Mouse (Mus musculus) cerebellum, adult 2 months (tissue): ENCODE measurements at regions not wholly inside any gene's neighbourhood (a gene's known extent, or its start where the extent isn't known, plus 50 kb on each side); places are given as distances from the start of the nearest gene placed in this dataset.
A peak's percentile ranks its signal among the peaks of the same experiment; 100 is the strongest.

Experiments used
- DNase-seq, 2 experiments: peaks; one replicate each; pipeline ENCODE4 v3.0.0; 2021
- H3K27ac ChIP-seq: fragments of 200-500 bp; 2 replicates; pipeline ENCODE4 v1.5.1; 2012; ENCODE audit warnings: low read length, control low read depth, inconsistent platforms; ENCODE audit not compliant: insufficient read depth
- H3K27me3 ChIP-seq: fragments of 200-500 bp; 2 replicates; pipeline ENCODE4 v1.6.1; 2012; ENCODE audit warnings: inconsistent platforms, mild to moderate bottlenecking, low read length, moderate library complexity; ENCODE audit not compliant: control insufficient read depth, insufficient read depth
- H3K4me1 ChIP-seq: fragments of 200-500 bp; 2 replicates; pipeline ENCODE4 v1.6.1; 2011; ENCODE audit warnings: low read length; ENCODE audit not compliant: control insufficient read depth, insufficient read depth
- H3K4me3 ChIP-seq: fragments of 200-500 bp; replicated peaks from 2 replicates; pipeline ENCODE3; 2011; ENCODE audit warnings: mild to moderate bottlenecking, low read depth, low read length, control low read depth; ENCODE audit not compliant: insufficient read depth
- CTCF ChIP-seq: fragments of 200-500 bp; IDR thresholded peaks from 2 replicates; pipeline ENCODE4 v1.5.1; 2011; ENCODE audit warnings: low read depth, mild to moderate bottlenecking, control low read depth, low read length, moderate library complexity, borderline replicate concordance; ENCODE audit not compliant: insufficient read depth
- POLR2A ChIP-seq: fragments of 200-500 bp; IDR thresholded peaks from 2 replicates; pipeline ENCODE4 v1.6.1; 2011; ENCODE audit warnings: low read length, control low read depth, borderline replicate concordance; ENCODE audit not compliant: insufficient read depth
- WGBS: fragments of 180-500 bp; shearing (Covaris S2); methylation state at CpG from one replicate; pipeline ENCODE4 v1.1.7; 2018; 5-methylcytosine and 5-hydroxymethylcytosine counted together

GRCm38 (mm10) chr2:147907341-147907740 is 139.4 kb downstream of the Foxa2 start:
- Histone ChIP-seq H3K4me3 (no peak overlapping the region), H3K4me1 (no peaks in the 10 kb centered on the region), H3K27ac (no peak overlapping the region), H3K27me3 (no peaks in the 10 kb centered on the region)
- DNase-seq = no peak
- no peak for TF ChIP-seq POLR2A
- no peak for TF ChIP-seq CTCF
- 77% methylated on average over 6 of the region's 6 CpGs for WGBS

- Histone ChIP-seq H3K27me3 (no peaks in the 10 kb centered on the region), H3K27ac (no peak overlapping the region), H3K4me1 (no peaks in the 10 kb centered on the region), H3K4me3 (no peak overlapping the region)
- TF ChIP-seq POLR2A = no peak
- 26% methylated on average over 19 of the region's 19 CpGs for WGBS
- no peak for DNase-seq
These were observed 140.7 kb downstream of the Foxa2 start for GRCm38 (mm10) chr2:147905759-147906740.

- 22% methylated on average over 3 of the region's 3 CpGs for WGBS
- DNase-seq = no peak
- H3K27me3 ChIP-seq = no peaks in the 10 kb centered on the region
- no peak overlapping the region for H3K27ac ChIP-seq
- TF ChIP-seq POLR2A = no peak
- no peak overlapping the region for H3K4me3 ChIP-seq
- no peaks in the 10 kb centered on the region for H3K4me1 ChIP-seq
These were observed 141.7 kb downstream of the Foxa2 start for GRCm38 (mm10) chr2:147905118-147905517.

- WGBS = 95% methylated on average over 1 of the region's 1 CpGs
- no peak for DNase-seq
- H3K27ac ChIP-seq = no peak overlapping the region
- H3K4me3 ChIP-seq = no peak overlapping the region
- TF ChIP-seq CTCF (no peak), POLR2A (no peak)
- no peaks in the 10 kb centered on the region for H3K27me3 ChIP-seq
- no peaks in the 10 kb centered on the region for H3K4me1 ChIP-seq
These were observed 147.5 kb downstream of the Foxa2 start for GRCm38 (mm10) chr2:147899236-147899635.

- no peak overlapping the region for H3K4me3 ChIP-seq
- no peaks in the 10 kb centered on the region for H3K4me1 ChIP-seq
- H3K27me3 ChIP-seq = no peaks in the 10 kb centered on the region
- peak in 1 of 2 experiments; percentile 18 for DNase-seq
- no peak overlapping the region for H3K27ac ChIP-seq
- 0% methylated on average over 1 of the region's 1 CpGs for WGBS
- TF ChIP-seq POLR2A = no peak
- peak; percentile 66 for TF ChIP-seq CTCF
These were observed 151.1 kb downstream of the Foxa2 start for GRCm38 (mm10) chr2:147895691-147896090.

GRCm38 (mm10) chr2:147894213-147894612 is 152.6 kb downstream of the Foxa2 start:
- Histone ChIP-seq H3K4me3 (no peak overlapping the region), H3K27ac (no peak overlapping the region), H3K4me1 (no peaks in the 10 kb centered on the region), H3K27me3 (no peaks in the 10 kb centered on the region)
- TF ChIP-seq POLR2A (no peak), CTCF (no peak)
- no peak for DNase-seq
- WGBS = 37% methylated on average over 1 of the region's 1 CpGs

GRCm38 (mm10) chr2:147886191-147886590 is 160.6 kb downstream of the Foxa2 start:
- H3K4me3 ChIP-seq = no peak overlapping the region
- TF ChIP-seq CTCF (no peak), POLR2A (no peak)
- H3K27ac ChIP-seq = no peak overlapping the region
- no peak for DNase-seq
- WGBS = 43% methylated on average over 6 of the region's 6 CpGs
- H3K4me1 ChIP-seq = no peaks in the 10 kb centered on the region
- H3K27me3 ChIP-seq = no peaks in the 10 kb centered on the region

- Histone ChIP-seq H3K27ac (no peak overlapping the region), H3K27me3 (peaks cover 2% of the 10 kb centered on the region; the same call in 1 of the 2 replicates), H3K4me3 (no peak overlapping the region), H3K4me1 (no peaks in the 10 kb centered on the region)
- no peak for DNase-seq
- TF ChIP-seq POLR2A (no peak), CTCF (no peak)
- WGBS = 31% methylated on average over 13 of the region's 13 CpGs
These were observed 168.9 kb downstream of the Foxa2 start for GRCm38 (mm10) chr2:147877907-147878306.
